Mouse (Mus musculus) bone marrow macrophage, adult 2 months (primary cell): ENCODE data around the gene Phldb2.

Source experiments
- CTCF ChIP-seq: IDR thresholded peaks from 2 replicates; pipeline ENCODE4 v1.5.1; 2012; ENCODE audit warnings: low read depth, mild to moderate bottlenecking, low read length, moderate library complexity
- POLR2A ChIP-seq: IDR thresholded peaks from 2 replicates; pipeline ENCODE4 v1.6.1; 2012; ENCODE audit warnings: mild to moderate bottlenecking, low read depth, low read length, borderline replicate concordance

- TF ChIP-seq CTCF (no peak), POLR2A (no peak)
These were observed 30.7 kb downstream of the Phldb2 start for GRCm38 (mm10) chr16:45922546-45923229.
